Mouse (Mus musculus): Measurements from ENCODE around the gene D1Pas1.

The D1Pas1 gene

GRCm38 (mm10) chr1:186967201-186967812 lies at the start of gene D1Pas1:
Gene D1Pas1 (plus strand): TSS chr1:186967416.
- DNase-seq (ENCODE audit: low read depth, low spot score): no peak

- no peak for DNase-seq (ENCODE audit: low read depth, low spot score)
Observed at GRCm38 (mm10) chr1:186922489-186923370, 44.5 kb upstream of the D1Pas1 start.

DNA sequence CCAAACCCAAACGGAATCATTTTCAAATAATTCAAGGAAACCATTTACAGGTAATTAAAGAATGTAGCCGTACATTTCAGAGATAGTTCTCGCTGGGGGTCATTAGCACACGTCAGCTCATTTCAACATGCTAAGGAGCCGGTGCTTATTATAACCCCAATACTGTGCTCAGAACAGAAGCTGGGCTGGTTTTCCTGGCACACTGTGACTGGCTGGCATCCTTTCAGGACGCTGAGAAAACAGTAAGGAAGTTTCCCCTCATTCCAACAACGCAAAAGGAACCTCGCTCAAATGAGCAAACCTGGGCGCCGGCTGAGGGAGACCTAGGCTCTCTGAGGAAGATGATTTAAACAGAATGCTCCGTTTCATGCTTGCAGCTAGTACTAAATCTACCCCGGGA lies 43.2 kb upstream of the D1Pas1 start:
- no peak for DNase-seq (ENCODE audit: low read depth, low spot score)

DNA sequence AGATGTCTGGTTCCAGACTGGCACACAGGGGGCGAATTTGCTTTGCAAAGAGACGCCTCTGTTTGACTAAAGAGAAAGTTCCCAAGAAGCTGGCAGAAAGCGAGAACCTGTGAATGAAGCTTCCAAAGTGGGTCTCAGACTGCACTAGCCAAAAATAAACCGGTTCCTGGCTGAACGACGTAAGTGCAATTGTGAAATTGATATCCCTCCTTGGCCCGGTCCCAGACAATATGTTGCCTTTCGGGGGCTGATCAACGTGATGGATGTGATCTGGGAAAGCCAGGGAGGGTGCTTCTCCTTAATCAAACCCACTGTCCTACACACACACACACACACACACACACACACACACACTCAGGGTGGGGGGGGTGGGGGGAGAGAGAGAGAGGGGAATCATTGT lies 41.8 kb upstream of the D1Pas1 start:
- no peak for DNase-seq (ENCODE audit: low read depth, low spot score)

DNA sequence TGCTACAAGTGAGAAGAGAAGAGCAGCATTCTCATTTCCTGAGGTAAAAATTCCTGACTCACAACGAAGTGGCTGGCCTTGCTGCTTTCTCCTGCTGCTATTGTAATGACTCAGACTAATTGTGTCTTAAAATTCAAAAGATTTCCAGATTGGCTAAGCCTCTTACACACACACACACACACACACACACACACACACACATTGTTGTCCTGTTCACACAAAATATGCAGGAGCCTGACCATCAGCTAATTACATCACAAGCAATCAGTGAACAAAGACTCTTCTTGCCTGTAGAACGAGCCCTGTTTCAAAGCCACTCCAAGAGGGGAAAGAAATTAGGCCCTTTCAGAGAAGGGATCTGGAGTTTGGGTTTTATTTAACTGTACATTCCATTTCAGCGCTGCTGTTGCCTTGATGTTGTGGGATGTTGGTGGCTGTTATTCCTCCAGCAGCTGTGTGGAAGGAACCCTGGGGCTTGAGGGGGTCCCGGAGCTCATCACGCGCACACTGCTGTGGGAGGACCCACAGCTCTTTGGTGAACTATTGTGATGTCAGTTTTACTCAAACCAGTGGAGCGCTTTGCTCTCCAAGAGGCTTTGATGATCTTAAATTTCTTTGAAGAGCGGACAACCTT lies 40.8 kb upstream of the D1Pas1 start:
- no peak for DNase-seq (ENCODE audit: low read depth, low spot score)

GRCm38 (mm10) chr1:186926950-186927316 lies 40.3 kb upstream of the D1Pas1 start:
- DNase-seq (ENCODE audit: low read depth, low spot score): no peak

GRCm38 (mm10) chr1:186927494-186927893 lies 39.7 kb upstream of the D1Pas1 start:
- DNase-seq (ENCODE audit: low read depth, low spot score): no peak

- no peak for DNase-seq (ENCODE audit: low read depth, low spot score)
Observed at GRCm38 (mm10) chr1:186930160-186930887, 36.9 kb upstream of the D1Pas1 start.

DNA sequence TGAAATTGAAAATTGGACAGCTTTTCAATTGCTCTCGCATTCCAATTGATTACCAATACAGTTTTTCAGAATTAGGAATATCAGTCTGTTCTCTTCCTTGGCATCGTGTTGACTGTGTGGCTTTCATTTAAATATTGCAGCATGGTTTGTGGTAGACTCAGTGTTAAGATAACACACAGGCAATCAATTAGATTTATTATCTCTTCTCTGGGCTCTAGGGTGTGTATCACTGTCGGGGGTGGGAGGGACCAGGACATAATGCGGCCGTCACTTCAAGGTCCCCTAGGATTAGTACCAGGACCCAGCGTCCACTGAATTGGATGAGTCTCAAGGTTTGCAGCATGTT lies 36.4 kb upstream of the D1Pas1 start:
- DNase-seq (ENCODE audit: low read depth, low spot score): no peak

DNA sequence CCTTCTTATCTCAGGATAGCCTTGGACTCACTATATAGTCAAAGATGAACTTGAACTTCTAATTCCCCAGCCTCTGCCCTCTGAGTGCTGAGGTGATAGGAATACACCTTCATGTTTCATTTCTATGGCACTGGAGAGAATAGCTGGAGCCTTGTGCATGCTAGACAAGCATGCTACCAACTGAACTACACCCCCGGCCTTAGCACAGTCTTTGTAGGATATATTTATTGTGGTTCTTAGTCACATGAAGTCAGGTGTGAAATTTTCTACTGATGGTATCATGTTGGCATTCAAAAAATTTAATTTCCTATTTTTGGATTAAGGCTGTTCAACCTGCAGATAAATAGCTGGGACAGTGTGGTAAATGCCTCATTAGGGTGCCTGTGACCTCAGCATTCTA lies 33.0 kb upstream of the D1Pas1 start:
- no peak for DNase-seq (ENCODE audit: low read depth, low spot score)

DNA sequence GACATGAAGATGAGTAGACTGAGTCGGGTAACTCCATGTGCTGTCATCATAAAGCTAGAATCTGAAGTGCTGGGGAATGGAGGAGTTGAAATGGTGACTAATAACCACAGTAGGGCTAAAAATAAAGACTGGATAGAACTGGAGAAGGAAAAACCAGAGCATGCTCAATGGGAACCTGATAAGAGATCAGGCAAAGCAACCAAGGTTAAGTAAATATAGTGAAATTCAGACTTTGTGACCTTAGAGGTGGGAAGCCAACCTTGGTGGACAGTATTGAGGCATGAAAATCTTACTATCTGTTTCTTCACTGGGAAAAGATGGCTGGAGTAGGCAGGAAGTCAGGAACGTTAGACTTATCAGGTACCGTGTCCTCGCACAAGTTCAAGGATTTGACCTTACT lies 14.8 kb upstream of the D1Pas1 start:
- no peak for DNase-seq (ENCODE audit: low read depth, low spot score)

DNA sequence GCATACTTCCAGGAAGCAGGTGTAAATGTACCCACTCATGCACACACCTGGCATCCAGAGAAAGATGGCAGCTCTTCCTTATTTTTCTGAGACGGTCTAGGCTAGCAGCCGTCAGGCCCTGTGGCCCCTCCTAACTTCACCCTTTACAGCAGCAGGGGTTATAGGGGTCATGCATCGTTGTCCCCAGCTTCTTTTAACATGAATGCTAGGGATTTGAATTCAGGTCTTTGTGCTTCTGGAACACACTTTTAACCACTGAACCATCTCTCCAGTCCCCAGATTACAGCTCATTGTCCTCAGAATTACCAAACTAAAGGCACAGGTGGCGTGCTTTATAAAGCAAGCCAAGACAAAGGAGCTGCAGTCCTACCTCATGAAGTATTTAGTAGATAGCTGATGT lies 12.6 kb upstream of the D1Pas1 start:
- DNase-seq (ENCODE audit: low read depth, low spot score): no peak

DNA sequence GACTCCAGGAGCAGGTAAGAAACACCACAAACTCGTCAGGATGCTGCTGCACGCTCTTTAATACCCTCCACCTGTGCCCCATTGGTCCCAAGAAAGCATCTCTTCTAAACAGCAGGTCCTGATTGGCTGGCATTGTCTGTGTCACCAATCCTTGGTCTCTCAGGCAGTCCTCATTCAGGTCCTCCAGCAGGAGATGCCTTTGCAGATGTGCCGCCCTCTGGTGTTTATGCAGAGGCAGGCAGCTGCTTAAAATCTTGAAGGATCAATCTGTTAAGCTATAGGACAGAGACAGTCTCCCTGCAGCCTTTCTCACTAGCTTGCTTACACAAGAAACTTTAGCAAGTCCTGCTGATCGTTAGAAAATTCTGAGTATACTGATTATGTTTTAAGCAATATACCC lies 7.8 kb upstream of the D1Pas1 start:
- no peak for DNase-seq (ENCODE audit: low read depth, low spot score)

DNA sequence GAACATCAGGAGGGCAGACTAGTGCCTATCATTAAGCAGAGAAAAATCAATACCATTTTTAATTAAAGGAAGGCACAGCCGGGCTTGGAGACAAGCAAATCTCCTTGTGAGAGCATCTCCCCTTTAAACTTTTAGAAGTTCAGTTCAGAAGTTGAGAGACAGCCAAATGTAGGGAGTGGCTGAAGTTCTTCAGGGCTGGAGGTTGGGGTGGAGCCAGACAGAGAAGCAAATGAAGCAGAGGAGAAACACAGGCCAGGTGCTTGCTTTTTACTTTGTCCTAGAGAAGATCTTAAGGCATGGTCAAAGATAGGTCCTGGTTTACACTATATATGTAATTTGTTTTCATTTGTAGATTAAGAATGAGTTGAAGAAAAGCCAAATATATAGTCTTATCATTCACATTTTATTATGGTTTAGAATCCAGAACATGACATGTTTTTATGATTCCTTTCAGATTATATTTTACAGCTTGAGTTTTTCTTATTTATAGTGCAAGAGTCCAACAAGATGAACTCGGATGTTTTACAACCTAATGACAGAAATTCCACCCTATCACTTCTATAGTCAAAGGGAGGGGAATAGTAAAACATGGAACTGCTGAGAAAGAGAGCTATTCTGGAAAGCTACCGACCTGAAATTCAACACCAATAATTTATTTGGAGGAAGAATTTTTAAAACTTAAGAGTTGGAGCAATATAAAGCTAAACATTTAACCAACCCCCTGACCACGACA lies 2.9 kb upstream of the D1Pas1 start:
- DNase-seq (ENCODE audit: low read depth, low spot score): no peak

GRCm38 (mm10) chr1:186967926-186968325 lies 710 bp downstream of the D1Pas1 start:
- DNase-seq (ENCODE audit: low read depth, low spot score): no peak

DNA sequence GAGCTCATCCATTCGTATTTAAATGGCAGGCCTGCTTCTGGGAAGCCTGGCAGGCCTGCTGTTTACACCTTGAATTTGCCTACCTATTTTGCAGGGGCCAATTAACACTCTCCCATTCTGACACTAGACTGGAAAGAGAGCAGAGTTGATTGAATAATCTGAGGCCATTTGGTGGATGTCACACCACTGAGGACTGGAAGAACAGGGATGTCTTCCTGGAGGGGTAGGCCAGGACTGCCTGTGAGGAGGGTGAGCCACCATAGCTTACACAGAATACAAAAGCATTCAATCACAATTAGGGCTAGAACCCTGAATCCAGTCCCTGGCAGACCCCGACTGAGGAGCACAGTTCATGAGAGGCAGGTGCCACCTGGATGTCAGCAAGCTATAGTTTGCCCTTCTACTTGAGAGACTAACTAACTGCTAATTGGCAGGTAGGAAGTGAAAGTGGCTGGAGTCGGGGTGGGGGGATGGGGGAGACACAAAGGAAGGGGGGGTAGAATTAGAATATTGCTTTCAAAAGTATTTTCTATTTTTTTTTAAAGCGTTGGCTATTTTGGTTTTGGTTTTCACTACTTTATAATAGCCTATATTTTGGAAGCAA lies 9.8 kb downstream of the D1Pas1 start:
- no peak for DNase-seq (ENCODE audit: low read depth, low spot score)

- DNase-seq (ENCODE audit: low read depth, low spot score): no peak
Observed at GRCm38 (mm10) chr1:186977801-186978200, 10.6 kb downstream of the D1Pas1 start.

DNA sequence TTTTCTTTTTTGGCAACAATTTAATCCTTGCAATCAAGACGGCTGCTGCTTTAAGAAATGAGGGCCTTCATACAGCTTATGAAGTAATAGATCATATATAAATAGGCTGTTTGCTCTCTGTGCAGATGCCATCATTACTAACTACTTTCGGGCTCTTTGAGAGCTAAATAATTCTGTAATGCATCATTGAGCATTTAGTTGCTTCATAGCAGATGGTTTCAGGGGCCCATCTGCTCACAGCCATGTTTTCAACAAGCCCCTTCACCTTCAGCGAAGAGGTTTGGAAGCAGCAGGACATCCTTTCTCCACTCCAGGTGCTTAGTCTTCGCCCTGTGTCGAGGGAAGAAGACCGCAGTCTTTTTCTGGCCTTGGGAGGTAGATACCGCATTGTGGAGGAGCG lies 12.2 kb downstream of the D1Pas1 start:
- DNase-seq (ENCODE audit: low read depth, low spot score): no peak

GRCm38 (mm10) chr1:186980503-186980902 lies 13.3 kb downstream of the D1Pas1 start:
- DNase-seq (ENCODE audit: low read depth, low spot score): no peak

- DNase-seq (ENCODE audit: low read depth, low spot score): no peak
Observed at GRCm38 (mm10) chr1:186985131-186985530, 17.9 kb downstream of the D1Pas1 start.

DNA sequence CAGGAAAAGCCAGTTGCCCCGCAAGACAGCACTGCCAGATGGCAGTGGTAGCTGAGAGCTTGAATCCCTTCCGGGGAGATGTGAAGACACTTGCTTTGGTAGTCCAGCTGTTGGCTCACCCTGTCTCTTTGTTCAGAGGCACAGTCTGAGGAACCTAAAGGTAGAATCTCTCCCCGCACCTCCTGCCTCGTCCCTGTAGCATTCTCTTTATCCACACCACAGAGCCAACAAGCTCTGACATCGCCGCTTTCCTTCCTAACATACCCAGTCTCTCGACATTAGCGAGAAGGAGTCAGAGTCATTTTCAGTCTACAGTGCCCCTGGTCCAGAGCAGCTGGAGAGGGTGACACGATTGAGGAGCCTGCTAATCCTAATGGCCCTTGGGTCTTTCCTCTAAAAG lies 18.9 kb downstream of the D1Pas1 start:
- DNase-seq (ENCODE audit: low read depth, low spot score): no peak

Measured in telencephalon, adult 2 months (tissue).